Mouse (Mus musculus) T-helper 1 cell (primary cell): Measurements from ENCODE around the gene Lrrc2.

Experiments
- in situ Hi-C: fragments of 300-600 bp; cut with MboI, MseI; formaldehyde crosslinking; loops from one replicate; pipeline ENCODE4 v1.15.1; 2025; ENCODE audit warnings: high pct_unique_total_duplicates

The Lrrc2 gene

DNA sequence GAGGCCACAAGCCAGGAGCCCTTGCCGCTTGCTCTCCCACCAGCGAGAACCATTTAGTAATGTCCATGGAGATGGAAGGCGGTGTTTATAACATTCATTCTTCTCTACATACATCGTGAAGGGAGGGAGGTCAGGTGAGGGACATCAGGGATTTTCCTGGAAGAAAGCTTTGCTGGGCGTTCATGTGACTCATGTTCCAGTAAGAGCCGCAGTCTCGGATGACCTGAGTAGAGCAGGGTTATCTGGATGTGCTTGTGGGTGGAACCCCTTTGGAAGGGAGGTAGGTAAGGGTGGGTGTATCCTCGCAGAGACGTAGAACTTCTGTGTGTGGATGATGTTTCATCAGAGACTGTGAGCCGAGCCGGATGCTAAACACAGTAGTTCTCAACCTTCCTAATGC lies at the start of gene Lrrc2:
Lrrc2 (plus strand) TSS at position 149 of the 400 bp plus-strand sequence.
- in situ Hi-C loops, result no loop called here

DNA sequence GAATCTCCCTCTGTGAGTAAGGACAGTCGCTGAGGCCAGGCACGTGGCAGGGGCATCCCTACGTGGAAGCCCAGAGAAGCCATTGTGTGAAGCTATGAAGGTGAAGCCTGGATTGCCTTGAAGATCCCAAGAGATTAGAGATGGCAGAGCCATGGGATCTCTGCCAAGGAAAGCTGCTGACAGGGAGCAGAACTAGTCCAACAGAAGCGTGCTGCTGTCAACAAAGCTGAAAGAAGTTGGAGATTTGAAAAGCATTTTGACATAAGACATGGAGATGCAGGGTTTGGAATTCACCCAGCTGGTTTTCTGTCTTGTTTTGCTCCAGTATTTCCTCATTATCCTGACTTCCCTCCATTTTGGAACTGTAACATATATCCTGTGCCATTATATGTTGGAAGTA lies 49.1 kb upstream of the Lrrc2 start:
- in situ Hi-C loops, result no loop called here

DNA sequence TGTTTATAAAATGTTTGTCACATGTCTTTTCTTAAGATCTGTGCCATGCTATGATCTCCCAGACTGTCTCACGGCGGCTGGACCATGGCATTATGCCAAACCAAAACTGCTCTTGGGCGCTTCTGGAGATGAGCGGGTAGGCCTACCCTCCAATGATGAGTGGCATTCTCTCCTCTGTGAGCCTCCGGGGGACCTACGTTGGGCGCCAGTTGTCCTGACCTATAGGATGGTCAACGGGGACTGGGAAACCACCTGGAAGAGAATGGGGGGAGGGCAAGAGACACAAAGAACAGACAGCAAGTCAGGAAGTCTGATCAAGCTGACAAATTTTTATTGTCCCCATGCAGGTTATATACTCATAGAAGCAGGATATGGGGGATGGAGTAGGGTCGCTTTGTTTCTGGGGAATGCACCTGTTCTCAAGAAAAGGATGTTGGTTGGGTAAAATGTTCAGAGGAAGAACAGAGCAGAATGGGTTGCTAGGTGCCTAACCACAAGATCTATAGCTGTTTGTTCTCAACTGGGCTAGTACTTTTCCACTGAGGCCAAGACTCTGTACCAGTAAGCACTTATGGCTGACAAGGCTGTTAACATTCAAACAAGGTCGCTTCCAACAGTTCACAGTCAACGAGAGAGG lies 44.0 kb upstream of the Lrrc2 start:
- in situ Hi-C loops, result no loop called here

DNA sequence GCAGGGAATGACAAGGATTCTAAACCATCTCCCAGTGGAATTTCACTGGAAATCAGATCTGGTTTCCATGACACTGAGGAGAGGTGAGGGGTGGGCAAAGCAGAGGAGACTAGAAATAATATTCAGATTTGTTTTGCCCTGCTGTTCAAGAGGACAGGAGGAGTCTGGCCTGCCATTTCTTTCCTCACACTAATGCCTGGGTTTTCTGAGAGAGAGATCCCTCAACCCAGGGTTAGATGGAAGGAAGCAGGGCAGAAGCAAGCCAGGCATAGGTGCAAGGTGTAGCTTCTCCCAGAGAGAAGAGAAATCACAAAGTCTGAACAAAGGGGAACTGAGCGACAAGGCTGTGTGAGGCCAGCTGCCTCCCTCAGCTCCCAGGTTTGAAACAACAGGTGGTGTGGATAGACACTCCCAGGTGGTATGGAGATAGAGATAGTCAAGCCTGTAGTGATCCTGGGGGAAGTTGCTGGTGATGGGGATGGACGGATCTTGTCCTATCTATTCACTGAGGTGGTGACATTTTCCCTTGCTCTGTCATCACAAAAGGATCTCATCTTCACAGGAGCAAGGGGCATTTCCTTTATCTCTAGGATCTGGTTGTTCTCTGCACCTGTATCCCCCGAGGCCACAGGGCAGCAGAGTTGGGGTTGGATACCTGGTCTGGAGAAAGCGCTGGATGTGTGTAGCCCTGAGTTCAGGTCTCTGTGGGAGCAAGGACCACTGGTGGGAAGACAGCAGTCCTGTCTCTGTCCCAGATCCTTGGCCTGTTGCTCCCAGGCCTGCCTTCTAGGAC lies 43.3 kb upstream of the Lrrc2 start:
- in situ Hi-C loops, result no loop called here

DNA sequence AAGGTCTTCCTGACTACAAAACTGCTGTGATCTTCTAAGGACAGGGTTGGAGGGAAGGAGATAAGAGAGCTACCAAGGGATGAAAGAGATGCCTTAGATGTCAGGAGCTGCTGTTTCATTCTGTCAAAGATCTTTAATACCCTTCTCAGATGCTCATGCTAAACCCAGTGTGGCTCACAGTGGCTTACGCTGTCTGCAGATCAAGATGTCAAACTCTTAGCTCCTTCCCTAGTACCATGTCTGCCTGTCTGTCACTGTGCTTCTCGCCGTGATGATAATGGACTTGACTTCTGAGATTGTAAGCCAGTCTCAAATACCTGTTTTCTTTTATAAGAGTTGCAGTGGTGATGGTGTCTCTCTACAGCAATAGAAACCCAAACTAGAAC lies 42.7 kb upstream of the Lrrc2 start:
- in situ Hi-C loops, result no loop called here

DNA sequence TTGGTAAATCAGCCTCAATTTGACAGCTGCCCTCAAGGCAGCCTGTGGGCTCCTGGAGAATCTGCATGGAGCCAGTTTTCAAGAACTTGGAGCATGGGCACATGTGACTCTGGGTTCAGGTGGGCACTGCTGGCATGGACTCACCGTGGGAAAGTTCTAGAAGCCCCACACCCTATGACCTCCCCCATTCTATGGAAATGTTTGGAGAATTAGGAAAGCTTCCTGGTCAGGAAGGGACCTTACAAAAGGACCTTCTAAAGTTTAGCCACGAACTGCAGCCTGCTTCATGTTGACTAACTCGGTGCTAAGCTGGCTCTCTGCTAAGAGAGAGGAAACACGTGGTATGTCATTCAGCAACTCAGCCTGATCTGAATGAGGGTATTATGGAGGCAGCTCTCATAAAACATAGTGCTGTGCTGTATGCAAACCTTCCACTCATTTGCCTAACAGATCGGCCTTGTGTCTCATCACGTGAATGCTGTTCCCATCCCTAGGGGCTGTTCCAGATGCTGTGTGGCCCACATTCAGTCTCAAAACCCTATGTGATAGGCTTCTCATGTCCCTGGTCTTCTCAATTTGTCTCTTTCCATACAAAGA lies 41.9 kb upstream of the Lrrc2 start:
- in situ Hi-C loops, result no loop called here

DNA sequence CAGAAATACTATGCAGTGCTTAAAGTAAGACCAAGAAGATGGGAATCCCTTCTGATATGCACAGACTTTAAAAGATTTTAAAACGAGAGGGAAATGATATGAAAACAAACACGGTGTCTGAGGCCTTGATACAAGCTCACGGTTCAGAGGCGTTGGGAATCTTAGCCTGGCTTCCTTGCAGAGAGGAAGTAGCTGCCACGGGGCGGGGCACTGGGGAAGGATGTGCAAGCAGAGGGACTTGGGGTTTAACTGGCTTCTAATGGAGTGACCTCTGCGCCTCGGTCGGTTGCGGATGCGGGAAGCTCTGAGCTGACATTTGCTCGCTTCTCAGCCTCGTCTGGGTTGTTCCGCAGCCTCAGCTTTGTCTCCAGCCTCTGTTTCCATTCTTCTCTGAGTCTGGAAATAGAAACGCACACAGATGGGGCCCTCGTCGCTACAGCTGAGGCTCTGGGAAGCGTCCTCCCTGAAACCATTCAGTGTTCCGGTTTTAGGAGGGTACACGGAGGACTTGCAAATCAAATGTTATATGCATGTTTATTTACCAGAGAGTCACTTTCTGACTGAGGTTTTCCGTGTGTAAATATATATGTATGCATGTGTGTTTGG lies 36.6 kb upstream of the Lrrc2 start:
- in situ Hi-C loops, result no loop called here

DNA sequence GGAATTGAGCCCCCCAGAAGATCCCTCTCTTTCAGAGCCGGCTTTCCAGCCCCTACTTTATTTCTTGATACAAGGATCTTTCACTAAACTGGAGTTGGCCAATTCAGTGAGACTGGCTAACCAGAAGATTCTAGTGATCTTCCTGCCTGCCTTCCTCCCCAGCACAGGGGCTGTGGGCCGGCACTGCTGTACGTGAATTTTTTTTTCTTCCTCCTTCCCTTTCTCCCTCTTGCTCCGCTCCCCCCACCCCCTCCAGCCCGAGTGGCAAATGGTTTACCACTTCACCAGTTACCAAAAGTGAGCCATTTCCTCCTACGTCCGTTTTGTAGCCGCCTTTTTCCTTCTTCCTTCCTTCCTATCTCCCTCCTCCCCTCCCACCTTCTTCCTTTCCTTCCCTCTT lies 35.9 kb upstream of the Lrrc2 start:
- in situ Hi-C loops, result no loop called here

DNA sequence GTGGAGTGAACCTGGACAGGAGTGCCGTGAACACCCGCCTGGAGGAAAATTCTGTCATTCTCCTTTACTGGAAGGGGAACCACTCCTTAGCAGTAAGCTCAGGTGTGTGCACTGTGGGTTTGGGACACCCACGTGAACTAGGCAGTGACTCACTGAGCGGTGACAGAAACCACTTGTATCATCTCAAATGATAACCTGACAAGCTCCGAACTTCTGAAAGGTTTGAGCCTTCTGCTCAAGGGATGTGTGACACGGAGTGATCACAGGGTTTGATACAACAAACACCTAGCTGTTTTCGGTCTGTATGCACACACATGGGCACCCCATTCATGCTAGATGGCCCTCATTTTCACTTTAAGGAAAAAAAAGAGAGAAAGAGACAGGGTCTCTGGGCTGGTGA lies 34.6 kb upstream of the Lrrc2 start, which contains the start of gene Fam240a:
Fam240a (minus strand) TSS at position 76 of the 400 bp plus-strand sequence.
- in situ Hi-C loops, result no loop called here

DNA sequence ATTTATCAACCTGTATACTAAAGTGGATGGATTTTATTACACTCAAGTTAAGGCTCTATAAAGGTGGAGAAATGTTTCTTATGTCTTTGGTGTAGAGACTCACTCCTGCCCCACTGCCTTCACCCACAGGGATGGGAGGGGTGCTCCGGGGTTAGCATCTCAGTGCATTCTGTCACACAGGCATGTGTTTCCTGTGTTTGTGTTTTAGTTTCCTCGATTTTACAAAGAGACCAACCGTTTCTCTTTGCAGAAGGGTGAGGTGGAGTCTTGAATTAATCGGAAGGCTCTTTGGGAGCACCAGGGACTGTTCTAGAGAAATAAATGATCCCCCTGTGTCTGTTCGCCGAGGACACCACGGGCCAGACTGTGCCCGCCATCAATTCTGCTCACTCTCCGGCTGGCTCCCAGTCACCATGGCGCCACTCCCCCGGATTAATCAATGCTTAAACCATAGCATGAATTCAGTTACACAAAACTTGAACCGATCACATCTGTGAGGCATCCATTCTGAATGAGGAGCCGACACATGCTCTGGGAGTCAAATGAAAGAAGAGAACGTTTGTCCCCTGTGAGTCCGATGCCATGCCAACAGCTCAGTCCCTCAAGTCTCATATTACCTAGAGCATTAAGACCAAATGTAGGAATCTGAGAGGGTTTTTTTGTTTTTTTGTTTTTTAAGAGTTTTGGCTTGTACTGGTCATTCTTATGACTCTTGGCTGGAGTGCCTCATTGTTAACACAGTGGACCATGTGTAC lies 30.5 kb upstream of the Lrrc2 start:
- in situ Hi-C loops, result no loop called here

DNA sequence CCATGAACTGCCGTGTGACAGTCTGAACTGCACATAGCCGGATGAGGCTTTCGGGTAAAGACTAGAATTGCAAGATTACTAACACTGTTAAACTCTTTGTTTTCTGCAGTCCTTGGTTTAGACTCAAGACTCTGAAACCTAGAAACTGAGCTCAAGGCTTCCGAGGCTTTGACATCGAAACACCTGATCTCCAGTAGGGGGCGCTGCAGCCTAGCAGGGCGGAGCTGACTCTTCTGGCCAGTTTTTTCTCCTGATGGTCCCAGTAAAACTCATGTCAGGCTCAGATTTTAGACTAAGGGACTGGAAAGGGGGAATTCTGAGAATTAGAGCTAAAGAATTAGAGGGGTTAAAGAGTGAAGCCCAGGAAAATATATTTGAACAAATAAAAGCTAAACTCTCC lies 28.6 kb upstream of the Lrrc2 start:
- in situ Hi-C loops, result no loop called here

DNA sequence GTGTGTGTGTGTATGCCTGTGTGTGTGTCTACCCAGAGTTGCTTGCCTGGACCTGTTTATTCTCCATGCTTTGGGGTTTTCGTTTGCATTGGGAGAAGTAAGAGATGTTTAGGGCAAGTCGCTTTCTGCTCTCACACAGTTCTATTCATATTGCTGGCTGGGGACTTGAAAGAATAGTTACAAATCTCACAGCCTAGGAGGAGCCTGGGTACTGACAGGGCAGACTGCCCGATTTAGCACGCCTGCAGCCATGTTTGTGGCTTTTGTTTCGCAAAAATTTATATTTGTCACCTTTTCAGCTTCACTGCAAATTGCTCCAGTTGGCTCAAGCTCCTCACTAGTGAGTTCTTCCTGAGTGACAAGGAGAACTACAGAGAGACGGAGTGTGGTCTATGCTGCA lies 19.8 kb upstream of the Lrrc2 start:
- in situ Hi-C loops, result no loop called here

DNA sequence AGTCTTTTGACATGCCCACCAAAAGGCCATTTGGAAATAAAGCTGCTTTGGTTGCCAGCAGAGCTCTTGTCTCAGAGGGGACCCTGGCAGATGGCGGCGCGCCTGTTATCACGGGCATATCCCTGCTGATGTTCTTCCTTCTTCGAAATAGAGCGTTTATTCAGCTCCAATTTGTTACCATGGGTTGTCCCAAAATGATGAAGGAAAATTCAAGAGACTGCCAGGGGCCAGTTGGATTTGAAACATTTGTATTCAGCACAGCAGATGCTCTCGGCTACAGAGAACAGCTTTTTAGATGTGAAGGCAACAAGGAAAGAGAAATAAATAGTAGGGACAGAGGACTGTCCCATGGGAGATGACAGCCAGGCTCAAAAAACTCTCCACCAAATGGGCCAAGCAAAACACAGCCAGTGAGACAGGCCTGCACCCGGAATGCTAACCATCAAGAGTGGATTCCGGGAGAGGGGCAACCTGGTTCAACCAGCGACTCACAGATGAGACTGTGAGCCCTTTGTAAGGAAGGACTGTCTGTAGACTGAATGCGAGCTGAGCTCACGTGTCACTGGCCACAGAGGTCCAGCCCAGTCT lies 17.4 kb upstream of the Lrrc2 start:
- in situ Hi-C loops, result no loop called here

DNA sequence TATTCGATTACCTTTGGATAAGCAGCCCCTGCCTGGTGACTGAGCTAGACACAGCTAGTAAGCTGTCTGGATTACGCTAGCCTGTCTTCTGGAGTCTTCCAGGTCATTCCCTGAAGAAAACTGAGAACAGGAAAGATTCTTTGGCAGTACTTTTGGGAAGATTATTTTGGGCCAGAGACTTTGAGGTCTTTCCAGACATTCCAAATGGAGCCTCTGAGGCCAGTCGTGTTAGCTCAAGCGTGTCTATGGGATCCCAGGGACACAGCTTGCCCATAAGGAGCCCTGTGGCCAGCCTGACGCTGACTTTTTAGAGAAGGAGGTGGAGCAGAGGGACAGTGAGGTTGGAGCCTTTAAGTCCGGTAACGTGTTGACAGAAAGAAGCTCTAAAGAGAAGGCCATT lies 15.4 kb upstream of the Lrrc2 start:
- in situ Hi-C loops, result no loop called here

DNA sequence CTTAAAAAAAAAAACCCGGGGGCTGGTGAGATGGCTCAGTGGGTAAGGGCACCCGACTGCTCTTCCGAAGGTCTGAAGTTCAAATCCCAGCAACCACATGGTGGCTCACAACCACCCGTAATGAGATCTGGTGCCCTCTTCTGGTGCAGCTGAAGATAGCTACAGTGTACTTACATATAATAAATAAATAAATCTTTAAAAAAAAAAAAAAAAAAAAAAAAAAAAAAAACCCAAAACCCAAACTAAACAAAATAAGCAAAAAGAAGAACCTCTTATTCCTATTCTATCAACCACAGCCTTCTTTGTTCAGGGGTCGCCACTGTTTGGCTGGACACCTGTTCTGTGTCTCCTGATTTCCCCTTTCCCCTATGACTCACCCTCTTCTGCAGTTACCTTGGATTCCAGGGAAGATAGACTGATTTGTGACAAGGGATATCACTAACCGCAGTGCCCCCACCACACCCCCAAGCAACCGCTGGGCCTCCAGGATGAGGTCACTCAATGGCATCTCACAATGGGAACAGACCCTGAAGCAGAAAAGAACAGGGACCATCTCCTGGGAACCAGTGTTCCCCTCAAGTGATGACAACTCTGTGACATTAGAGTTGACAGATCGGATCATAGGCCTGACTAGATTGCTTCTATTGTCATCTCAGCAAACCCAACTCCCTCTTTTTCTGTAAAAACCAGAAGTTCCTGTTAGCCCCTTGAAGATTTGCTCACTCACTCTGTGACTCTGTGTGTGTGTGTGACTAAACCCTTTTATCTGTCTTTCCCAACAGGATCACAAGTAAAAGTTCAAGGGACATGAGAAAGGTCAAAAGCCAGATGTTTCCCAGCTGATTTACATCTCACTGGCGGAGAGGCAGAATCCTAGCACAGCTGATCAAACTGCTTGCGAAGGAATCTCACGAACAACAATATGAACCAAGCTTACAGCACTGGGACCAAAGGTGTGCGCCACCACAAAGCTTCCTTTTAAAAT lies 13.5 kb upstream of the Lrrc2 start:
- in situ Hi-C loops, result no loop called here

DNA sequence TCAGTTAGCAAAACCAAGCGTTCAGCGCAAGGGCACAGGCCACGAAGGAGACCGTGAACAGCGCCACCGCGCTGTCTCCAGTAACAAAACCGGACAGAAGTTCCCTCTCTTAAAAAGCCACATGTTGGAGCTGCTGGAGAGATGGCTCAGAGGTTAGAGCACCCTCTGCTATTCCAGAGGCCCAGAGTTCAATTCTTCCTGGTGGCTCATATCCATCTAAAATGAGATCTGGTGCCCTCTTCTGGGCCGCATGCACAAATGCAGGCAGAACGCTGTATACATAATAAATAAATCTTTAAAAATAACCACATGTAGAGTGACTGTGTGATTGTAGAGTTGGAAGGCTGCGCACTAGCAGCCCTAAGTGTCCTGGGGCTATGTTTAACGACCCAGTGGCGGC lies 7.1 kb upstream of the Lrrc2 start:
- in situ Hi-C loops, result no loop called here

DNA sequence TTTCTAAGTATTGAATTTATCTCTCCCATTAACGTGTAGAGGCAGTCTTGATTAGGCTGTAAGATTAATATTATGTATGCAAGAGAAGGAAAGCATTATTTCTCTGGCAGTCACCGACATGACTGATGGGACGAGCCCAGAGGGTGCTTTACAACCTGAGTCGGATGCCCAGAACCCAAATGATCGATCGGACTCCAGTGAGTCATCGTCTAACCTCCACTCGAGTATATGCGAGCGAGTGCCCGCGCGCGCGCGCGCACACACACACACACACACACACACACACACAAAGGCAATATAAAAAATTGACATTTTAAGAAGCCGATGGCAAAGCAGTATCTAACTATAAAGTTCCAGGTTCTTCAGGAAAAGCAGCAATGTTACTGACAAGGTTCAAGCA lies 6.0 kb upstream of the Lrrc2 start:
- in situ Hi-C loops, result no loop called here

DNA sequence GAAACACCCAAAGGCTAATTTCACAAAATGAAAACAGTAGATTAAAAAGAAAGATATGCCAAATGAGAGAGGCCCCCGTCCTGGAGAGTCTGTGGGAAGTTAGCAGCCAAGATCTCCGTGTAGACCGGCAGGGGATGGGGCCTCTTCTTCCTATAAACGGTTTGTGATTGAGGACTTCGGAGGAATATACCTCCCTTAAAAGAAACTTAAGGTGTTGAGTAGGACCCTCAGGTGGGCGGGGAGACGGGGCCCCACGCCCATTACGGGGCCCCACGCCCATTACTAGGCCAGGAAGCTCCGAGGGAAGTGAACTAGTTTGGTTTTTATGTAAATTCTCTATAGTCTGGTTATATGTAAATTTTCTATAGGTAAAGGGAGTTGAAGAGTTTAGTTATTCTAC lies 5.4 kb upstream of the Lrrc2 start, which contains the start of gene Tdgf1:
Tdgf1 (minus strand) TSS at position 233 of the 400 bp plus-strand sequence.
- in situ Hi-C loops, result no loop called here

DNA sequence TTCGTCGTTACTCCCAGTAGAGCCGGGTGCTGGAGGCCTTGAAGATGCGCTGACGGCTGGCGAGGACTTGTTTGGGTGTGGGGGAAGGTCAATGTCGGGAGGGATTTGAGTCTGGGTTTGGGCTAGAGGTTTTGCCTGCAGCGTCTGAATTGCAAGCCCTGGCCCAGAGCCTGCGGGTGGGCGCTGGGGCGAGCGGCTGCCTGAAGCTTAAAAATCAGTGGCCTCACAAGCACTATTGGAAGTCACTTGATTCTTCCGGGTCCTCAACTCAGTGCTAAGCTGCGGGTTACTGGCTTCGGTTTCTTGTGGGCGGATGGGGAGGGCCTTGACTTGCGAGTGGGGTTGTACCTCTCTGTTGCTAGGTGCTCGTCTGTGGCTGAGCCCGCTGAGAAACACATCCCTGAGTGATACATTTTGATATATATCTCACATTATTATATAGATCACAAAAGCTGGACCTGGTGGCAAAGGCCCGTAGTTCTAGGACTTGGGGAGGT lies 4.7 kb upstream of the Lrrc2 start:
- in situ Hi-C loops, result no loop called here

DNA sequence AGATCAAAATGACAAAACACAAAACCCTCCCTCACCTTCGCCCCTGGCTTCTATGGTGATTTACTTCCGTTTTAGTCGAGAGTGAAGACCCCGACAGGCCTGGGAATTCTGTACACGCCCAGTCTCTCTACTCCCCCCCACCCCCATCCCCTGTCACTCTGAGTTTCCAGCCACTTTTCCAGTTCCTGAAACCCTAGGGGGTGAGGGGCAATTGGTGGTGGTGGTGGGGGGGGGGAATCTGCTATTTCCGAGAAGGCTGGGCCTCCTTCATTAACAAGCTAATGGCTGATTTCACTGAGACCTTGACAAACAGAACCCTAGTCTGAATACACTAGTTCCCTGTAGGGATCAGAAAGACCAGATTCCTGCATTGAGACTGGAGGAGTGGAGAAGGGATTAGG lies 4.1 kb upstream of the Lrrc2 start:
- in situ Hi-C loops, result no loop called here
